Mouse (Mus musculus) lung, postnatal 0 days (tissue): ENCODE results near the gene Gabarap.

Experiments
- CTCF ChIP-seq: IDR thresholded peaks from 2 replicates; pipeline ENCODE4 v1.5.1; 2016; ENCODE audit warnings: antibody characterized with exemption, mild to moderate bottlenecking
- EP300 ChIP-seq: IDR thresholded peaks from 2 replicates; pipeline ENCODE4 v1.6.1; 2016; ENCODE audit warnings: antibody characterized with exemption, mild to moderate bottlenecking, control low read depth

DNA sequence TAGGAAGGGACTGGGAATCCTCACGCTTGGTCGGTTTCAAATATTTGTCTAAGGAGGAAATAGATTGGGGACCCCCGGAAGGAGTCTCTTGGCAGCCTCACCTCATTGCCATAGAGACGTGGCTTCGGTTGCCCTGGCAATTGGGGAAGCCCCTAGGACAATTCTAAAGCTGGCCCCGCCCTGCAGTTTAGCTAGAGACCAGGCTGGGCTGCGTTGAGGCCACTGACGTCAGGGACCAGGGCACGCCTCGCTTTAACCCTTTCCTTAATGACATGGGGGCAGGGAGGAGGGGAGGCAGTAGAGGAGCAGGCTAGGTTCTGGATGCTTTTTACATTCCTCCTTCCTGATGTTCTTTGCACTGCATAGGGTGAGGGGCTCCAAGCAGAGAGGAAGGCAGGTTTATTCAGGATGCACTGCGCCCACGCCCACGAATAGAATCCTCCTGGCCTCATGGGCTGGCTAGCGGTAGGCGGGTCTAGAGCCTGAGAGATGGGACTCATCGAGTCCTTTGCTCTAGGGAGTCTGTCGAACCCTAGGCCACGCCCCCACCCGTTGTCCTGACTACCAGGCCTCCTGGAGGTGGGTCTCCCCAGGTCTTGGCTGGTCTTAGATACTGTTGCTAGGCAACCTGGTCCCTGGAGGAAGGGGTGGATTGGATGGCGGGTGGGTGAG, 38.3 kb downstream of the Gabarap start:
- TF ChIP-seq EP300 (no peak), CTCF (no peak)
